Mouse (Mus musculus): ENCODE results near the gene Gtf2h4.

- TF ChIP-seq GATA1 (IDR thresholded peaks at IDR 0.05; ENCODE audit: borderline replicate concordance, low read length) (no peak), FLI1 (IDR thresholded peaks at IDR 0.05; ENCODE audit: low read length) (no peak)
Observed at GRCm38 (mm10) chr17:35633992-35634391, 39.5 kb downstream of the Gtf2h4 start.

Data from megakaryocyte, embryonic 14.5 days (primary cell).